Mouse (Mus musculus): ENCODE data around the gene Tsen54.

GRCm38 (mm10) chr11:115859143-115859945 lies 44.8 kb downstream of the Tsen54 start:
- TF ChIP-seq CTCF (IDR thresholded peaks at IDR 0.05; ENCODE audit: insufficient read depth, low read length) (peak; percentile 62), POLR2A (IDR thresholded peaks at IDR 0.05; ENCODE audit: borderline replicate concordance, extremely low read depth, low read depth, low read length) (no peak)

Measured in lung, adult 2 months (tissue).